Mouse (Mus musculus) WW6 (cell line): ENCODE results near the gene Ptprn.

Source experiments
- DNase-seq: peaks from one replicate; pipeline ENCODE4 v3.0.0-alpha.2; 2013; ENCODE audit warnings: low read depth, low spot score

Gene Ptprn

DNA sequence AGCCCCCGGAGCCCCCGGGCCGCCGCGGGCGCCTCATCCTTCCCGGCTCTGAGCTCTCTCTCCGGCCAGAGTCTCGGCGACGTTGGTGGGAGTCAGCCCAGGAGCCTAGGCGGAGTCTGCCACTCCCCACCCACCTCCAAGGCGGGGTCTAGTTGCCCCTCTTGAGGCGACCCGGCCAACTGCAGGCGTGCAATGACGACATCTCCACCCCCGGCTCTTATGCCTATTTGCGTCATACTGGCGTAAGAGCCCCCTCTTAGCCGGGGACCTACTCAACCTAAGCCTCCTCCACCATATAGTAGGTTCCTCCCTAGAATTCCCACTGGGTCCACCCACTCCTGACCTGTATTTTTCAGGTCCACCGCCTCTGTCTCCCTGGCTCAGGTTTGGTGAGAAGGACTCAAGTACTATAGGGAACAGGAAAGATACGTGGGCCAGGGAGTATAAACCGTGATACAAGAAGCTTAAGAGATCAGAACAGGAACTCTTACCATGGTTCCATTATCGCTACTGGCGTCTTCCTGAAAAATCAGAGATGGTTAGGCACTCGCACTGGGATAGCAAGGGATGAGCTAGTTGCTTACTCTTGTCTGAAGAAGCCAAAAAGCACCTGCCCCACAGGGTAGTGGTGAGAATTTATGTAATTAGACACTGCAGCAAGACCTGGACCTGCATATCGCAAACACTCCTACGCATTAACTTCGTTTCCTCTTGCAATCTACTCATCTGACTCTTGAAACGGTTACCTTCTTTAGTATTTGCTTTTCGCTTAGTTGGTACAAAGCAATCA lies at the start of gene Ptprn:
Gene Ptprn (minus strand): TSS at position 412 of the 790 bp plus-strand sequence.
- DNase-seq, result no peak

DNA sequence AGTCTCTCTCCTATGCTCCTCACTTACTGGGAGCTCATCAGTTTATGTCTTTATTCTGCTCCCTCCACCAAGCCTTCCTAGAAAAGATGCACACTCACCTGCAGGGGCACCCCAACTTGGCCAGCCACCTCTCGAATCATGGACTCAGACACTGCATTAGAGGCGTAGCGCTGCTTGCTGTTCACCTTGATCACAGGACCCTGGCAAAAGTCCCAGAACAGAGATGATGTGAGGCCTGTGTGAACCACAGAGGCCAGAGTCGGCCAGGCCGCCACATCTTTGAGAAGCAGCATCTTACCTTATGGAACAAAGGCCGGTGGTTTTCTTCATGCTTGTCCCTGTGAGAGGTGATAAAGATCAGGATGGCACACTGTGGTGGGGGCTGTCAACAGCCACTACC lies 47.4 kb upstream of the Ptprn start:
- DNase-seq, result no peak

DNA sequence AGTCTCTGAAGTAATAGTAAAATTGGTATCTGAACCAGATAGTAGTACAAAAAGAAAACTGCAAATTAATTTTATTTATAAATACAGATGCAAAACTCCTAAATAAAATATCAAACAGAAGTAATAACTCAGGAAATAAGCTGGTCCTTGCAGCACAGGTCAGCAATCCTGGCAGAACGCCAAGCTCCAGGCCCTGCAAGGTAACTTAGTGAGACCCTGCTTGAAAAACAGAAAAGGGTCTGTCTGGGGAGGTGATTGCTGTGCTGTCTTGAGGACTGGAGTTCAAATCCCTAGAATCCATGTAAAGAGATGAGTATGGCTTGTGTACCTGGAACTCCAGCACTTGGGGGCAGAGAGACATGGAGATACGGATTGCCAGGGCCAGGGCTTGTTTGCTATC lies 40.4 kb upstream of the Ptprn start:
- no peak for DNase-seq

DNA sequence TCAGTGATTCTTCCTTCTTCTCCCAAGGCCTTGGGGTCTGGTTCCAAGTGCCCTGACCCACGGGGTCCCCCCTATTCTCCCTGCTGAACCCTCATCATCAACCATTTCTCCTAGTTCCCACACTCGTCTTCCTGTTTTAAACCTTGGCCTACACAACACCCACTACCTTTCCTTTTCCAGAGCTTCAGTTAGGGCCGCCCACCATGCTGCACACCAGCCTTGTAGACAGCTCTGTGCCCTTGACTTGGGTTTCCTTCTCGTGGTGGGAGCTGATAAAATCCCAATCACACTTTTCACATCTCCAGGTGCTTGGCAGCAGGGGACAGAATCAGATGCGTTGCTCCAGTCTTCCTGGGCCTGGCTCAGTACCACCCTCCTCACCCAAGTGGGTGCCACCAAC lies 30.0 kb upstream of the Ptprn start:
- DNase-seq, result no peak

DNA sequence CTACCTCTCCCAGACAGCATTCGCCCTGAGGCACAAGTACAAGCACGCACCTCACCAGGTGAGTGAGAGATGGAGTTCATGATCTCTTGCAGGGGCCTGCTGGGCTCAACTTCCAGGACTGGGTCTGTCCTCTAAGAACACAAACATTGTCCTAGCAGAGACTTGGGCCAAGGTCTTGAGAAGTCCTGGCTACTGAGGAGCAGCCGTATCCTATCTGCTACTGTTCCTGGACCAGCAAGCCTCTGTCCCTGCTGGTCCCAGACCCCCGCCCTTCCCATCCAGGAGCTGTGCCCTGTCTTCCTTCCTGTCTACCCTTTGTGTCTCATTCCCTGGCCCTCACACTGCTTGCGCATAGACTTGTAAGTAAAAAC lies 29.0 kb upstream of the Ptprn start:
- no peak for DNase-seq

DNA sequence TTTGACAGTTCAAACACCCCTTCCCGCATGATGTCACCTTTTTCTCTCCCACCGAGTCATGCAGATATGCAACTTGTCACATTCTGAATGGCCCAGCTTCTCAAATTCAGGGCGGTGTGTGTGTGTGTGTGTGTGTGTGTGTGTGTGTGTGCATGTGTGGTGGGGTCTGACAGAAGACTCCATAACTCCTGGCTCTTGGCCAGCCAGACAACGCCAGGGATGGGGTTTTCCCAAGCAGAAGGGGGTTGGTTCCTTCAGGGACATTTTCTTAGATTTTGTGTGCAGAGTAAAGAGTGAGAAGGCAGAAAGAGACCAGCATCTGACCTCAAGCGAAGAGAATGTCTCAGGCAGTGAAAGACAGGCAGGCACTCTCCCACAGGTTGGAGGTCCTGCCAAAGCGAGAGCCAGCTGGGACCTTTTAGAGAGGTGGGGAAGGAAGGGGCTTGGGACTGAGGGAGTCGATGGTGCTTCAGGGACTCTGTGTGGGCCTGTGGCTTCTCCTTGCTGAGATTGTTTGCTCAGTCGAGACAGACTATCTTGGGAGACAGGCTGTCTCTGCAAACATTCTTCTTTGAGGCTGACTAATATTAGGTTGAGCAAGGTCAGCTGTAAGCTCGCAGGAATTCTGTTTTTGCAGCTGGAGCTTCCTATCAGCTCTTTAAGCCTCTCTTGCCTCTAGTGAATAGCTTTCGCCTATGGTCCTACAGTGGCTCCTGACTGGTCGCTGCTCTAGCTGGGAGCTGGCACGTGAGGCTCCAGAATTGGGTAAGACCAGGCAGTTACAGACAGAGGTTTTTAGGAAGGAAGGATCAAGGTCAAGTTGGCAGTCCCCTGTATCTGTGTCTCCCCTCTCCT lies 28.4 kb upstream of the Ptprn start:
- no peak for DNase-seq

DNA sequence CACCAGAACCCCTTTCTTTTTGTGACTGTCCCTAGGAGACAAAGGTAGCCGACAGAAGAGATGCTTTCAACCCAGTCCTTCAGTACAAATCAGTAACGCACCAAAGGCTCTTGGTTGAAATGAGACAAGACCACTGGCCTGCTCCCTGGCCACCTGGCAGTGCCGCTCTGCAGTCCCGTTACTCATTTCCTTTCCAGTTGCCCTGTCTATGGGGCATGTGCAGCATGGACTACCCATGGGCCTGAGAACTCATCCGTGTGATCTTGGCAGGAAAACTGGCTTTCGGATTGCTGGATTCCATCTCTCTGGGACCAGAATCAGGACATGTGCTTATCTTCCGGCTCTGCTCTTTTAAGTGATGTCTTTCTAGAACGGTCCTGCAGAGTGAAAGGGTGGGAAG lies 27.0 kb upstream of the Ptprn start:
- no peak for DNase-seq

DNA sequence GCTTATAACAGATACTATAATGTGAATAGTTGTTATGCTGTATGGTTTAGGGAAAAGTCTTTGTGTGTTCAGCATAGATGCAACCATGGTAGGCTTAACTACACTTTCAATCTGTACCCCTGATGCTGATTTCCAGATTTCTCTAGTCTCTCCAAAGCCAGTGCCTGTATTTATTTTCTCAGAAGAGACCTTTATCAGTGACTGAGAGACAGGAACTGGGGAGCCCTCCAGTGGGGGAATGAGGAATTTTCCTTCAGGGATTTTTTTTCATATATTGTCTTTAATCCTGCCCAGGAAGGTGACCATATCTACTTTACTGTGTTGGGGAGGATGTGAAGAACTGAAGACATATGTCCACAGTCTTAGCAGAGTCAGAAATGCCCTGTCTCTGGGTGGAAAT lies 26.3 kb upstream of the Ptprn start:
- DNase-seq, result no peak

DNA sequence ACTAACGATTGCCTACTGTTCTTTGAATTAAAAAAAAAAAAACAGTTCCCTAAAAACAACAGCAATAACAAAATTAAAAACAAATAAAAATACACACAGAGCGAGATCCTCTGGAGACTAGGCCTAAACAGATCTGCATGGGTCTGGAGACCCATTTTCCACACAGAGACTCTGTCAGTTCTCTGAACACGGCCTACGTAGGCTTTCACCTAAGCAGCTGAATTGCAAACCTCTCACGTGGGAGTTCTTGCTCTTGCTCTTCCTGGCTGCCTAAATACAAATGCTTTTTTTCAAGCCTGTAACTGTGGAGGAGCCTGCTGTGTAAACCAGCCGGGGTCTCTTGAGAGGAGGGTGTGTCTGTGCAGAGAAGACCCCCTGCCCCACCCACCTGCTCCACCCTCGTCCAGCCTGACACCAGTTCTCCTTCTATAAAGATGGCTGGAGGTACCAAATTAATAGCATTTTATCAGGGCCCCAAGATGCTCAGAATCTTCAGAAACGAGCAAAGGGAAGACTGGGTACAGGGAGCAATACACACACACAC lies 25.7 kb upstream of the Ptprn start:
- DNase-seq, result no peak

DNA sequence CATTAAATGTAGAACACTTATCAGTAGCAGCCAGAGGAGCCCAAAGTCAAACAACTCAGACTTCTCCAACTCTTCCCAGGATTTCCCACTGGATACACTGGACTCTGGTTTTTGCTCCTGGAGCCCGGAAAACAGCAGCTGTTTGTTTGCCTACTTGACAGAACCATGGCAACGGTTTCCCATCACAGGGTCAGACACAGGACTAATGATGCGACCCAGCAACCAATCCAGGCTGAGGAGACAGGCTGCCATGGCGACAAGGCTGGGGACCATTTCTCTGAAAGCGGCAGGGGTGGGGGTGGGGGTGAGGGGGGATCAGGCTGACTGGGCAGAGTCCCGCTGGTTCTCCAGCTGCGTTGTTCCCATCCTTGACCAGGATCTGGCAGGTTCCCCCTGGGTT lies 25.1 kb upstream of the Ptprn start:
- DNase-seq, result no peak

DNA sequence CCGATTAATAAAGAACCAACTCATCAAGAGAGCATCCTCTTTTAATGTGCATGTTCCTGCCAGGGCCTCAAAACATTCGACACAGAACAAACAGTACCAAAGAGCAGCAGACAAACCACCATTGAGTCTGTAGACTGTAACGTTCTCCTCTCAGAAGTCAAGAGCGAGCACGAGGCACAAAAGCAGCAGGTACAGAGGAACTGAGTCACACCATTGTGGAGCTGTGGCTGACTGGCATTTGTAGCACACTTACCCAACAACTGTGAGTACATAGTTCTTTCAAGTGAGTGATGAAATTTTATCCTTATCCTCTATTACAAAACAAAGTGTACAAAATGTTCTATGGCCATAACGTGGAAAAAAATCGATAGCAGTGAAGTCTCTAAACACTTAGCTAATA lies 20.6 kb upstream of the Ptprn start:
- DNase-seq, result no peak

DNA sequence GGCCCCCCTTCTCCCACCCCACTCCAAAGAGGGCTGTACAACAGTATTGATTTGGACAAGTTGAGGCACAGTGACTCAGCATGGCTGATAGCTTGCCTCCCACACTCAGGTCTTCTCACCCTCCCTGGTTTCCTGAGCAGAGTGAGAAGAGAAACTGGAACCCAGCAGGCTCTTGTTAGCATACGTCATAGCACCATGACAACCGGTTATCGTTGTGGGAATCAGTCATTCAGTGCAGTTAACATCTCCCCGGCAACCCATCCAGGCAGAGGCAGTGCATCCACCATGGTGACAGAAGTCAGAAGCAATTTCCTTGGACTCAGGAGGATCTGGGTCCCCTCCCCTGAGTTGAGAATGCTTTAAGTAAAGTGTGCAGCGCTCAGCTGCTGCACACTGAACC lies 18.7 kb upstream of the Ptprn start:
- no peak for DNase-seq

DNA sequence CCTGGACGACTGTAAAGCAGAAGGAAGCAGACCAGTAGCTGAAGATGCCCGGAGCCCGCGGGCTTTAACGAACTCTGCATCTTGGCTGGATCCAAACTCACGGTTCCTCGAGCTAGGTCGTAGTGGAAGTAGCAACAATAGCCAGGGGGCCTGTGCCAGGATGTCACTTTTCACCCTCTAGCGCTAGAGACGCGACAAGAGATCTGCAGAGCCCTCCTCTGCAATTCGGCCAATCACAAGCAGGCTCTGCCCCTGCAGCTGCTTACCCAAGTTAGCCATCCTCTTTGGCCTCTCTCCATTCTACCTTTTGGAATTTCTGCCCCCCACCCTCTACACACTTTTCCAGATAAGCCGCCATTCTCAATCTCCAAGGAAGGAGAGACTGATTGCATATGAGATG lies 13.9 kb upstream of the Ptprn start, which contains the start of gene Resp18:
Gene Resp18 (minus strand): TSS at position 188 of the 400 bp plus-strand sequence.
- no peak for DNase-seq

DNA sequence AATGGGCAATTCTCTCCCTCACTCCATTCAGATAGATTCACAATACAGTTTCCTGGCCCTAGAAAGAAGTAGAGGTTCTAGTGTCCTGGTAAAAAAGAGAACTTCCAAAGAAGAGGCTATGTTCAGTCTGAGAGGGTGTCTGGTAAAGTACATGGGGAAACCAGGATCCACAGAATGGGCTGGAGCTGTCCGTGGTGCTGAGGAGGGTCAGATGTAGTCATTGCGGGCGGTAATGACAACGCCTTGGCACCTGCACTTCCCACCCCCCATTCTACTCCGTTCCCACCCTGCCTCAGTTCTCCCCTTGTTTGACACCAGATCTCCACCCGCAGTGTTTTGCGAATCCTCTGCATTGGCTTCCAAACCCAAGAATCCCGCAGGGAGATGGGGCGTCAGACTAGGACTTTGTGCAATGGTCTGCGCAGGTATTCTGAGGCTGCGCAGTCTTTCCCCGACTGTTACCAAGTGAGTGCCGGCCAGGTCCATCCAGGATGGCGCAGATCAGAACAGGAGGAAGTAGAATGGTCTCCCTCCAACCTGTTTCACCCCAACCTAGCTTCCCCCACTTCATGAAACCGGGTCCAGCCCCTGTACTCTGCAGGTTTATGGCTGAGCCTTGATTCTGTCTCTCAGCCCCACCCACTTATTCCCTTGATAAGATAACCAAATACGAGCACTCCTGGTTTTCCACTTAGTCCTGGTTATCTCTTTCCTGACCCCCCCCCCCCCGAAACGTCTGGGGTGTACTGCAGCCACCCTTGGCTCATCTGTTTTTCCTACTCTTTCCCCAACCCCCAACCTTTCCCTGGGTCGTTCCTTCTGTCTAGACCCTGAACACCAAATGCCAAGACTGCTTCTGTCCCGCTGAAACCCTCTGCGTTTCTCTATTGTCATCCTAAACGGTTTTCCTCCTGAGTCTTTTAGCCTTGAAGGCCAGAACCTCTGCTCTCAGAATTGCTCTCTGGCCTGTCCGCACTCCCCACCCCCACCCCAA lies 13.2 kb upstream of the Ptprn start:
- no peak for DNase-seq

DNA sequence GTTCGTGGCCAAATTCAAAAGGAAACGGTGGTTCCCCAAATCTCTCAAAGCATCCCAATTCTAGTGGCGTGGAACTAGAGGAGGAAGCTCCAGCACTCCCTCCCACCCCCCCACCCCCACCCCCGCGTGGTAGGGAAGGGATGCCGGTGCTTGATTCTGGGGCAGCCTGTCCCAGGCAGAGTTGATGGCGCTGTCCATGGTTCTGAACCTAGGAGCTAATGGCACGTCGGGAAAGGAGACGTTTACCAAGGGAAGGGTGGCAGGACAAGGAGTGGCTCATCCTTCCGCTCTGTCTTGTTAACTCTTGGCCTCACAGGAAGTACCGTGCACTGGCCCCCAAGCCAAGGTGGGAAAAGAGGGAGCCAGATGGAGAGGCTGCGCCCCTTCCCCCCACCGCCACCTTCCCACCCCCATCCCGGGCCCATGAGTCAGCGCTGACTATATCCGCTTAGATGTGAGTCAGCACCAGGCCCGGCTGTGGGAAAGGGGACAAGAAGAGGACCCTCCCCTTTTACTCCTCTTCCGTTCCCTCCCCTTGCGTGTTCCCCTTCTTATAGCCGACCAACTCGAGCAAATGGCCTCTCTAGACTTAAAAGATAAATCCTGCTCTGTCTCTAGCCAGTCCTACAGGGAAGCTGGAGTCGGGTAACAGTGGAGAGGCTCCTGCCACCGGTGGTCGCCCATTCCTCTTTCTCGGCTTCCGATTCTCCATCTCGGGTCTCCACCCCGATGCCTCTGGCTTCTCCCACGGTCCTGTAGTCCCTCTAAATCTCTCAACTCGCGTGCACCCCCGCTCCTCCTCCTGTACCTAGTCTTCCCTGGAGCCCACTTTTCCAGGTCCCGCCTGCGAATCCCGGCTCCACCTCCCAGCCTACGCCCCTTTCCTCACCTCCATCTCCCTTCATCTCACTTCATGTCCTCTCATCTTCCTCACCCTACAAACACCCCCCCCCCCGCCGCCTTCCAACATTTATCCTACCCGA lies 1.0 kb downstream of the Ptprn start:
- no peak for DNase-seq

DNA sequence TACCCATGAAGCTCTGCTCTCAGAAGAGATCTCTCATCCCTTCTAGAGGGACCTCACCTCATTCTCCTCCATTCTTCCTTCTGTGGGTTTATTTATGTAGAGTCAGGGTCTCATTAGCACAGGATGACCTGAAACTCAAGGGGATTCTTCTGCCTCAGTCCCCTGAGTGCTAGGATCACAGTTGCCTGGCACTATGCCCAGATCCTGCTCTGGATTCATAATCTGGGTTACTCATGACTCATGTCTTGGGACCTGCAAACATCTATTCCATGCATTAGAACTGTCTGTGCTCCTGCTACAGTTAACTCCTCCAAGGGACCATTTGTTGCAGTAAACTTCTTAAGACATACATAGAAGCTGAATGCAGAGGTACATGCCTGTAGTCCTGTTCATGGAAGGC lies 3.0 kb downstream of the Ptprn start:
- no peak for DNase-seq

DNA sequence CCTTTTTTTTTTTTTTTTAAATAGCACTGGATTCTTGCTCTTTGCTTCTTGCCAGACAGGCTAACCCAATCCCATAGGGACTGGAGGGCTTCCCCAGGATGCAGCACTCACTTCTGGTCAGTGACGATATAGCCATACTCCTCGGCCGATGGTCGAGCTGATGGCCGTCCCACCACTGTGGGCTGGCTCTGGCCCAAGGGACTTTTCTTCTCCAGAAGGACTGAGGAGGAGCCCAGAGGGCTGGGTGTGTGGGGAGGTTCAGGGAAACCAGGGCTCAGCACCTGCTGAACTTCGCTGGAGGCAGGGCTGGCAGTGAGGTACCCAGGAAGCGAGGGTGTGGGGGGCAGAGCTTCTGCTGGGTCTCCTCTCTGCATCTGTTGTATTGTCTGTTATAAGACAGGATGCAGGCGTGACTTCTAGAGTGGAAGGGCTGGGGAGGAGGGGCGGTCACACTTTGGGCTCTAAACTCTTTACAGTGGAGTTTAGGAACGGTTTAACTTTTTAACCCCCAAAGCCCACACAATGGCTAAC lies 8.7 kb downstream of the Ptprn start:
- no peak for DNase-seq

DNA sequence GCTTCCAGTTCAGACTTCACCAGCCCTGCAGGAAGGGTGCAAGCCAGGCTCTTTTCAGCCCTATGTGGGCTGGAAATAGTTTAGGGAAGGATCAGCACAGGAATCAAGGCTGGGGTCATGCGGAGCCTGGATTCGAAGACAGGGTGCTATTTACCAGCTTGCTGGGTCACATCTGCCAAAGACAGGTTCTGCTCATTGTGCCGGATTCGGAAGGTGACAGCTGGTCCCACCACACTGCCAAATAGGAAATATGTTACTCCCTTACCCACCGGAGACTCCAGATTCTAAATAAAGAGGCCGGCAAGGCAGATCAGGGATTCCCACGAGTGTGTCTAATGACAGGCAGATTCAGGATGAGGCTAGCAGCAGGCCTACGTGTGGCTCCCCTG lies 9.7 kb downstream of the Ptprn start:
- DNase-seq, result no peak

DNA sequence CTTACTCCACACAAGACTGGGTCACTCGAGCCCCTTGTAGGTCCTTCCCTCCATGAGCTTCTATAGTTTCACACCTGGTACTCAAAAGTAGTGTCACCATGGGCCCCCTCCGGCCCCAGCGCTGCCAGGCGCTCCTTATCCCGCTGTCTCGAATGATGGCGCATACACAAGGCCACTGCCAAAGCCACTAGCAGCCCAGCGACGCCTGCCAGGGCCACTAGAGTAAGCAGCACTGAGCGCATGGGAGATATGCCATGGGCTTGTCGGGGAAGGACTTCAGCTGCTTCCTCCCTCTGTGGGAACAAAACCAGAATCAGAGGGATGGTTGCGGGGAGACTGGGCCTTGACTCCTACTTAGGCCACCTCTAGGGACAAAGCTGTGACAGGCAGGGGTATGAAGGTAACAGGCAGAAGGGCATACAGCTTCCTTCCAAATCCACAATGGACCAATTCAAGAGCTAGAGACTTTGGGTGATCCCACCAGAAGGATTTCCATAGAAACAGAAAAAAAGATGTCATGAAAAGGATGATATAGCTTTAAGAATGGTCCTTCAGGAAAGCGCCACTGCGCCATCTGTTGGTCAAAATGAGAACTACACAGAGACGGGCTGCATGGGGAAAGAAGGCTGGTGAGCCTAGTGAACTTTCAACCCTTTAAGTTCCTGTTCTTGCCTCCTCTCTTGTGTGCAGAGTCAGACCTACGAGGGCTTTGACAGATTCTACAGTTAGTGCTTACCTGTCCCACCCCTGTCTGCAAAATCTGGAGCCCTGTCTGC lies 10.3 kb downstream of the Ptprn start:
- no peak for DNase-seq
